Mouse (Mus musculus) limb, embryonic 11.5 days (tissue): Measurements from ENCODE around the gene Esrrb. TPM values are rescaled to one million over a fixed set of nuclear protein-coding genes. Genes with fewer than 3 reads are reported as not detected.

ENCODE experiments used
- ATAC-seq: fragments of 200-750 bp; cut with Nextera tagmentation; 2 replicates; pipeline ENCODE4 v1.8.0; 2017; ENCODE audit warnings: low read depth; ENCODE audit not compliant: insufficient number of reproducible peaks, low FRiP score, low TSS enrichment
- DNase-seq: peaks from one replicate; pipeline ENCODE4 v3.0.0-alpha.2; 2015; ENCODE audit warnings: low spot score
- H3K27ac ChIP-seq: fragments of 300-500 bp; sonication (generic); replicated peaks from 2 replicates; pipeline ENCODE4 v1.5.1; 2014; ENCODE audit warnings: low read depth, mild to moderate bottlenecking, low read length
- H3K27me3 ChIP-seq: fragments of 300-500 bp; sonication (generic); 2 replicates; pipeline ENCODE4 v1.6.1; 2014; ENCODE audit warnings: mild to moderate bottlenecking, low read length, mixed read lengths; ENCODE audit not compliant: control insufficient read depth, insufficient read depth
- H3K36me3 ChIP-seq: fragments of 300-500 bp; sonication (generic); 2 replicates; pipeline ENCODE4 v1.6.1; 2014; ENCODE audit warnings: mild to moderate bottlenecking, low read length, moderate library complexity, mixed read lengths; ENCODE audit not compliant: control insufficient read depth, insufficient read depth
- H3K4me1 ChIP-seq: fragments of 300-500 bp; sonication (generic); 2 replicates; pipeline ENCODE4 v1.6.1; 2014; ENCODE audit warnings: low read length, mixed read lengths; ENCODE audit not compliant: control insufficient read depth, insufficient read depth
- H3K4me2 ChIP-seq: fragments of 300-500 bp; sonication (generic); 2 replicates; pipeline ENCODE4 v1.6.1; 2014; ENCODE audit warnings: low read depth, mild to moderate bottlenecking, moderate library complexity; ENCODE audit not compliant: severe bottlenecking
- H3K4me3 ChIP-seq: fragments of 300-500 bp; sonication (generic); 2 replicates; pipeline ENCODE4 v1.5.1; 2014; ENCODE audit warnings: low read depth, low read length
- H3K9ac ChIP-seq: fragments of 300-500 bp; sonication (generic); 2 replicates; pipeline ENCODE4 v1.6.1; 2014; ENCODE audit warnings: mild to moderate bottlenecking, low read length
- H3K9me3 ChIP-seq: fragments of 300-500 bp; sonication (generic); 2 replicates; pipeline ENCODE4 v1.6.1; 2016; ENCODE audit warnings: low read length; ENCODE audit not compliant: control insufficient read depth
- WGBS: fragments of 180-500 bp; shearing (Covaris S2); extraction: QIAGEN DNeasy Blood & Tissue Kit; methylation state at CpG from one replicate; pipeline ENCODE4 v1.1.7; 2014; 5-methylcytosine and 5-hydroxymethylcytosine counted together
- polyA plus RNA-seq: library from polyadenylated mRNA; unstranded; fragments of >200 nt; fragmentation: Nextera tagmentation; extraction: Ambion mirVana; gene quantifications from 2 replicates; pipeline ENCODE4 v1.2.1, GENCODE M21; 2014

Esrrb gene
- polyA plus RNA-seq, 1 experiment from 2014 or later: 0.08 TPM

- Histone ChIP-seq H3K4me3 (no peak overlapping the region), H3K36me3 (no peaks in the 10 kb centered on the region), H3K4me1 (peaks cover 5% of the 10 kb centered on the region; the same call in 1 of the 2 replicates), H3K27me3 (peaks cover 72% of the 10 kb centered on the region), H3K4me2 (no peak overlapping the region), H3K9ac (no peak overlapping the region), H3K27ac (no peak overlapping the region), H3K9me3 (no peaks in the 10 kb centered on the region)
- 5% methylated on average over 13 of the region's 13 CpGs for WGBS
- ATAC-seq (no peak), DNase-seq (no peak)
Observed at GRCm38 (mm10) chr12:86423102-86423501, 62.2 kb downstream of the Esrrb start.

DNA sequence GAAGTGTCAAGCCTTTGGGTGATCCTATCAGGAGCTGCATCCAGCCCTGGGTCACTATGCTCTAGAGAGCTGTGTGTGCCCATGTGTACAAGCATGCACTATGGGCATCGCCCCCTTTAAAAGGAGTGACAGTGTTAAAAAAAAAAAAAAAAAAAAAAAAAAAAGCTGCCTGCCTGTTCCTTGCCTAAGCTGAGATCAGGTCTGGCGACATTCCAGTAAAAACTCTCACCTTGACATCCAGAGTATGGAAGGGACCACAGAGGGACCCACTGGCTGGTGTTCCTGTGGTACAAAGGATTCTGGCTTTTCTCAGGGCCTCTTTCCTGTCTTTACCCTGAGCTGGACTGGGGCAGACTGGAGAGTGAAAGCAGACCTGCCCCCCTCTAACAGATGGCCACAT, 66.7 kb downstream of the Esrrb start:
- Histone ChIP-seq H3K4me2 (no peak overlapping the region), H3K27me3 (peaks cover 33% of the 10 kb centered on the region), H3K9ac (no peak overlapping the region), H3K36me3 (no peaks in the 10 kb centered on the region), H3K9me3 (no peaks in the 10 kb centered on the region), H3K4me1 (no peaks in the 10 kb centered on the region), H3K4me3 (no peak overlapping the region), H3K27ac (no peak overlapping the region)
- WGBS: 61% methylated on average over 2 of the region's 2 CpGs
- DNase-seq (no peak), ATAC-seq (no peak)

DNA sequence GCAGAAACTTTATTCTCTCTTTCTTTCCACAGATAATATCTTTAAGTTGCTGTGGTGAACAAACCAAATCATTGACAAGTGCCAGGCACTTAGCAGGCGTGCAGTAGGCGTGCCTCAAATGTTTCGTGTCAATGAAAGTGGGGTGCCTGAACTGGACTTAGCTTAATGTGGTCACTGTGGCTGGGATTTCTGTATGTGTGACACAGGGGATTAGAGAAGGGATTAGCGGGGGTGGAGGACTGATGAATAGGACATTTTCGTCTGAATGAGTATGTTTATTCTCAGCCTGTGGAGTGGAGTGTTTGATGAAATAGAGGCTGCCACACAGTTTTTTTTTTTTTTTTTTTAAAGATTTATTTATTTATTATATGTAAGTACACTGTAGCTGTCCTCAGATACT, 70.8 kb downstream of the Esrrb start:
- no peaks in the 10 kb centered on the region for H3K27me3 ChIP-seq
- ATAC-seq (no peak), DNase-seq (no peak)
- no peak overlapping the region for H3K4me2 ChIP-seq
- H3K9ac ChIP-seq: no peak overlapping the region
- H3K36me3 ChIP-seq: no peaks in the 10 kb centered on the region
- no peak overlapping the region for H3K4me3 ChIP-seq
- 82% methylated on average over 5 of the region's 5 CpGs for WGBS
- H3K4me1 ChIP-seq: no peaks in the 10 kb centered on the region
- H3K27ac ChIP-seq: no peak overlapping the region
- H3K9me3 ChIP-seq: no peaks in the 10 kb centered on the region

DNA sequence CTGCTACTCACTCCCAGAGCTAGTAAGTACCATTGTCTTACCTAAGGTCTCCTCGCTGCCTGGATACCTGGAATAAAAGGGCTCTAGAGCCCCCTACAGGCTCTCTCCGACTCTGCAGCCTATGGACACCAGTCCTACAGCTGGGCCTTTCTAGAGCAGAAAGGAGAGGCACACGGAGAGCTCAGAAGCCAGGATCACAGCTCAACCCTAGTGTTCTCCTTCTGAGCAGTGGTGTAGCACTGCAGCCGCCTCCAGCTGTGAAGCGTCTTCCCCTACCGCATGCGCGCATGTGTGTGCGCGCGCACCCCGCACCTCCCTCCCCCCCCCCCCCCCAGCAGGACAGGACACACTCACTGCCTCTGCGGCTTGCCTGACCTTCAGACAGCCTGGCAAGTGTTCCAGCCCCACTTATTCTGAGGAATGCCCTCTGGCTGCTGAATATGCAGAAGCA, 72.5 kb downstream of the Esrrb start:
- 0 out of 2 replicates have a peak, but pooled peaks have one; percentile 57 for ATAC-seq
- Histone ChIP-seq H3K4me1 (no peaks in the 10 kb centered on the region), H3K27ac (no peak overlapping the region), H3K9me3 (no peaks in the 10 kb centered on the region), H3K27me3 (no peaks in the 10 kb centered on the region), H3K36me3 (no peaks in the 10 kb centered on the region), H3K4me3 (no peak overlapping the region), H3K9ac (no peak overlapping the region), H3K4me2 (peak overlapping the region; percentile 31; the same call in 1 of the 2 replicates)
- DNase-seq: peak; percentile 85
- 5% methylated on average over 12 of the region's 13 CpGs for WGBS

GRCm38 (mm10) chr12:86435651-86436050, 74.7 kb downstream of the Esrrb start:
- ATAC-seq (no peak), DNase-seq (no peak)
- H3K9me3 ChIP-seq: no peaks in the 10 kb centered on the region
- no peaks in the 10 kb centered on the region for H3K4me1 ChIP-seq
- no peak overlapping the region for H3K4me2 ChIP-seq
- no peak overlapping the region for H3K9ac ChIP-seq
- no peak overlapping the region for H3K4me3 ChIP-seq
- no peak overlapping the region for H3K27ac ChIP-seq
- H3K36me3 ChIP-seq: no peaks in the 10 kb centered on the region
- WGBS: 83% methylated on average over 13 of the region's 13 CpGs
- no peaks in the 10 kb centered on the region for H3K27me3 ChIP-seq

DNA sequence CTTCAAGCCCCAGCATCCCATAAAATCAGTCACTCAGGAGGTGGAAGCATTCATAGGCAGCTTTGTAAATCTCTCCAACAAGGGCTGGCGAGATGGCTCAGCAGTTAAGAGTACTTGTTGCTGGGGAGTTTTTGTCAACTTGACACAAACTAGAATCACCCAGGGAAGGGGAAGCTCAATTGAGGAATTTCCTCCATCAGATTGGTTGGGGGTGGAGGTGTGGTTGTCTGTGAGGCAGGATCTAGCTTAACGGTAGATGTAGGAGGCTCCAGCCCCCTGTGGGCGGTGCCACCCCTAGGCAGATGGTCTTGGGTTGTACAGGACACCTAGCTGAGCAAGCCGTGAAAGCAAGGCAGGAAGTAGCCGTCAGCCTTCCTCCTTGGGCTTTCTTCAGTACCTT, 89.9 kb downstream of the Esrrb start:
- H3K27ac ChIP-seq: no peak overlapping the region
- no peaks in the 10 kb centered on the region for H3K36me3 ChIP-seq
- no peak overlapping the region for H3K4me3 ChIP-seq
- ATAC-seq: no peak
- H3K4me2 ChIP-seq: no peak overlapping the region
- H3K27me3 ChIP-seq: no peaks in the 10 kb centered on the region
- no peaks in the 10 kb centered on the region for H3K9me3 ChIP-seq
- no peak overlapping the region for H3K9ac ChIP-seq
- 85% methylated on average over 5 of the region's 5 CpGs for WGBS
- no peaks in the 10 kb centered on the region for H3K4me1 ChIP-seq
- DNase-seq: no peak

DNA sequence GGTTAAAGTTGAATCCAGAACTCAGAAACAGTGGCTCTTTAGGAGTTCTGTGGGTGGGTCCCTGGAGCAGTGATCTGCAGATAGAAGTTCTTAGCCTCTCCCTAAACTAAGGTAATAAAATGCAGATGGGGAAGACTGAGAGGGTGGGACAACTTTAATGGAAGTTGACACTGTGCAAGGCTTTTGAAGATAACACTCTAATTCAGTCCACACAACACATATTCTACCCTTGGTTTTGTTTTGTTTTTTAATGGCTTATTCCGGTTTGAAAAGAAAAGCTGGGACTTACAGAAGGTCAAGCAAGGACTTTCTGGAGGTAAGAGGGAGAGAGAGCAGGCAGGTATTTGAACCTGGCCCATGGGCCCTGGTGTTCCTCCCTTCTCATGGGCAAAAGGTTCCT, 94.1 kb downstream of the Esrrb start:
- no peaks in the 10 kb centered on the region for H3K4me1 ChIP-seq
- ATAC-seq: no peak
- no peak for DNase-seq
- no peak overlapping the region for H3K27ac ChIP-seq
- WGBS: 34% methylated on average over 1 of the region's 1 CpGs
- H3K4me3 ChIP-seq: no peak overlapping the region
- no peak overlapping the region for H3K4me2 ChIP-seq
- H3K9ac ChIP-seq: no peak overlapping the region
- no peaks in the 10 kb centered on the region for H3K9me3 ChIP-seq
- no peaks in the 10 kb centered on the region for H3K27me3 ChIP-seq
- no peaks in the 10 kb centered on the region for H3K36me3 ChIP-seq

GRCm38 (mm10) chr12:86462742-86463470, 102.0 kb downstream of the Esrrb start:
- Histone ChIP-seq H3K9ac (no peak overlapping the region), H3K27ac (no peak overlapping the region), H3K9me3 (no peaks in the 10 kb centered on the region), H3K36me3 (no peaks in the 10 kb centered on the region), H3K4me1 (no peaks in the 10 kb centered on the region), H3K4me3 (no peak overlapping the region), H3K27me3 (no peaks in the 10 kb centered on the region), H3K4me2 (no peak overlapping the region)
- DNase-seq (no peak), ATAC-seq (no peak)
- WGBS: 64% methylated on average over 9 of the region's 9 CpGs

- H3K4me2 ChIP-seq: no peak overlapping the region
- no peak overlapping the region for H3K4me3 ChIP-seq
- no peak overlapping the region for H3K9ac ChIP-seq
- DNase-seq (no peak), ATAC-seq (no peak)
- H3K36me3 ChIP-seq: no peaks in the 10 kb centered on the region
- no peaks in the 10 kb centered on the region for H3K4me1 ChIP-seq
- H3K27ac ChIP-seq: no peak overlapping the region
- H3K27me3 ChIP-seq: no peaks in the 10 kb centered on the region
- 81% methylated on average over 1 of the region's 1 CpGs for WGBS
- no peaks in the 10 kb centered on the region for H3K9me3 ChIP-seq
Observed at GRCm38 (mm10) chr12:86464385-86464784, 103.5 kb downstream of the Esrrb start.
